Mouse (Mus musculus) gastrocnemius, adult 18-20 months (tissue): ENCODE results near the gene Fat3. TPM values are rescaled to one million over a fixed set of nuclear protein-coding genes. Genes with fewer than 3 reads are reported as not detected.

Source experiments
- DNase-seq: peaks from one replicate; pipeline ENCODE4 v3.0.0; 2021; ENCODE audit warnings: low spot score
- total RNA-seq, 2 experiments: library from RNA; stranded (reverse); gene quantifications; 2 replicates each; pipeline ENCODE4 v1.2.3; 2021

Gene Fat3
- total RNA-seq, 2 experiments from 2014 or later: 0.37 to 0.45 TPM

DNA sequence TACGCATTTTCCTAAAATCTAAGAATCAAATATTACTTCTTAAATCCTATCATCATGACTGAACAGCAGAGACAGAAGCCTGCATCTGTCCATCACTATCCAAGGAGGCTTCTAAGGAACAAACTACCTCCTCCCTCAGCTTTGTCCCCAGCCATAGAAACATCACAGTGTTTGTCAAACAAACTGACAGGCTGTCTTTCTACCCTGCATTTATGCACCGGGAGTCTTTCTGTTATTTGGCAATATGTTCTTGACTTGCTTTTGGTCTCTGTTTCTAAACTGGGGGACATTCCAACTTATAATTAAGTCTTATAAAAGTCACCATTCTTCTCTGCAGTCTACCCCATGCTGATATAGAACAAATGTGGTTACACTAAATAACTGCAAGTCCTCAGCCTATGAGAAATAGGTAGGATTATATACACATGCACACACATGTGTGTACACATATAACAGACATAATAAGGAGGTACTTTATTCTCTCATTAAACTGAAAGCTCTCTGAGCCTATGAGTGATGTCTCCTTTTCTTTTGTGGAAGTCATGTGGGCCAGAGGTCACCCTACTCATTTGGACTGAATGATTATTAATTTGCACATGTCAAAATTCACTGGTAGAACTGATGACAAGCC, 244.4 kb downstream of the Fat3 start:
- no peak for DNase-seq

DNA sequence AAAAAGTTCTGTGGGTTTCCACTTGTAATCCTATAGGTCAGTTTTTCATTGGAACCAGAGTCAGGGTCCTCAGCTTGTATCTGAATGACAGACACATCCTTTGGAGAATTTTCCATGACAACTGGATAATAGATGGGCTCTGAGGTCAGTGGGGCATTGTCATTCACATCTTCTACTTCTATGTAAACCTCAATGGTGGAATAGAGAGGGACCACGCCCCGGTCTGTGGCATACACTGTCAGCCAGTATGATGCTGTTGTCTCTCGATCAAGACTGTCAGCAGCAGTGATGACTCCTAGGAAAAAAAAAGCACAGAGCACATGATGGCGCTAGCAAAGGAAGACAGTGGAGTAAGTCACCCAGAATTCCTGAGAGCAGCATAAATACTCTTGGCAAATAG, 254.3 kb downstream of the Fat3 start:
- DNase-seq: no peak

DNA sequence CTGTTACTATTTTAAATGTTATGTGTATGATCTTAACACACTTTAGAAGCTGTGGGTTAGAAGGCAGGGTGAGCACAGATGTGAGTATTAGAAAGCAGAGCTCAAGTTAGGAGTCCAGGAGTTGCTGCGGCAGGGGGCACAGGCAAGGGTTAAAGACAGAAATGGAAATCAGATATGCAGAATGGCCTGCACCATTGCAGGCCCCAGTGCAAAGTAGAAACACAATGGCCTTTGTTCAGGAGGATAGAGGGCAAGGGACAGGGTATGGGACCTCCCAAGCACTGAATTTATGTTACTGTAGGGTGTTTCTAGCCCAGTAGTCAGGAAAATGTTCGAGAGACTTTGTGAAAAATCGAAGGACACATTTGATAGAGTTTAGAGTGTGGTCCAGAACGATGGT, 269.5 kb downstream of the Fat3 start:
- DNase-seq: no peak

DNA sequence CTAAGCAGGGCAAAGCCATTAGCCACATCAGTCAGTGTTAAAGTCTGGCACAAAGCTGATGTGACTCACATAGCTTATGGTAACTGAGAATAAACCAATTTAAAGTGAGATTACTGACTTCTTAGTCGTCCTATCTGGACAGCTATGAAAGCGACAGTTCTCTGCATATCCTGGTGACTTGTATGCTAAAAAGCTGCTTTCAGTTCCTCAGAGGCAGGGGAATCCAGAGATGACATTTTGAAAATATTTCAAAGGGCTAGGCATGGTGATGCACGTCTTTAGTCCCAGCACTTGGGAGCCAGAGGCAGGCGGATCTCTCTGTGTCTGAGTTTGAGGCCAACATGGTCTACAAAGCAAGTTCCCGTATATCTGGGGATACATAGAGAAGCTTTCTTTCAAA, 272.2 kb downstream of the Fat3 start:
- DNase-seq: no peak

DNA sequence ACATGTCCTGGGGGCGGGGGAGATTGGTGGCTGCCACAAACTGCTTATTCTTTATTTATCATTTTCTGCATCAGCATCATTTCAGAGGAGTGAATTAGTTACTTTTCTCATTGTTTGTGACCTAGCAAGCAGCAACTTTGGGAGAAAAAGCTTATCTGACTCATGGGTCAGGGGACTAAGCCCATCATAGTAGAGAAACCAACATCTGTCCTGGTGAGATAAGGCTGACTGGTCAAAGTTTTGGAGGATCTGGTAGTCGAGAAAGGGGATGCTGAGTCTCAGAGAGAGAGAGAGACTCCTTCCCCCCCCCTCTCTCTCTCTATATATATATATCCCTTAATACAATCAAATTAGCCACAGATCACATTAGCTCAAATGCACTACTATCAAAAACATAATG, 273.7 kb downstream of the Fat3 start:
- no peak for DNase-seq

DNA sequence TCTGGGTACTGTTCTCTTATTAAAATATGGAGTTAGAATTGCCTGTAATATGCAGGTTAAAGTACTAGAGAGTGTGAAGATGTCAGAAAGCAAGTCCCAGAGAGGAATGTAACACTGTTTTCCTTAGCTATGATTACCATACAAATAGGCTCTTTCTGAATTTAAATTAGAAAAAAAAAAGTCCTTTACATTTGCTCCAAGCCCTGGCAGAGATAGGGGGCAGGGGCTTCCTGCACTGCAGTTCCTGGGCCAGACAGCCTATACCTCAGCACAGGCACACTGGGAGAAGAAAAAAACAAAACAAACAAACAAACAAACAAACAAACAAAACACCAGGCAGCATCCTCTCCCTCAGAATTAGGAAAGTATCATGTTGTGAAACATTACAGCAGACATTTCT, 274.5 kb downstream of the Fat3 start:
- no peak for DNase-seq

DNA sequence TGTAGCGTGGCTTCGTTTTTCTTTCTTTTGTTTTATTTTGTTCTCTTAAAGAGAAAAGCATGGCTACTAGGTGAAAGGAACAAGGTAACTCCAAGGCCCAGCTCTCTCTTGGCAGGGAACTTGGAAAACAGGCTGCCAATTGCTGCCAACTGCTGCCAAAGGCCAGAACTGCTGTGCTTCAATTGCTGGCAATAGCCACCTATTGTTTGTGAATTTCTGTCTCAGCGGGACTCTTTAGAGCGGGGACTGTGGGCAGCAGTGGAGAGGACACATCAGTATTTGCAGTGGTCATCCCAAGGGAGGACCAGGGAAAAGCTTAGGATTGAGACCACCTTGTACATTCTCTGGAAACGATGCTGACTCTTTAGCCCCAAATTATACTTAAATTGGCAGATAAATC, 279.2 kb downstream of the Fat3 start:
- DNase-seq: peak; percentile 5

DNA sequence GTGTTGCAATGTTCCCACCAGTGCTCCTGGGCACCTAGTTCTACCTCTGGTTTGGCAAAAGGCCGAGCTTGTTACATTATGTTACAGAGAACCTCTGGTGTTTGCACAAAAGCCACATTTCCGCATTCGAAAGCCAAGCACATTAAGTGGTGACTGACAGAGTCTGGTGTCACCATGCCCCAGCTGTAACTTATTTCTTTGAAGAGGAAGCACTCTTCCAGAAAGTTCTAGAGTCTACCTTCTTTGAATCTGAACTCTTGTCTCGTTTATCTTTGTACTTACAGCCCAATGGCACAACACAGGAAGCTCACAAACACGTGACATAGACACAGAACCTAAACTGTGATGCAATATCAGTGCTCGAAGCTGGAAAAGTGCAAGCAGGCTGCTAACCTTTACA, 284.9 kb downstream of the Fat3 start:
- no peak for DNase-seq

DNA sequence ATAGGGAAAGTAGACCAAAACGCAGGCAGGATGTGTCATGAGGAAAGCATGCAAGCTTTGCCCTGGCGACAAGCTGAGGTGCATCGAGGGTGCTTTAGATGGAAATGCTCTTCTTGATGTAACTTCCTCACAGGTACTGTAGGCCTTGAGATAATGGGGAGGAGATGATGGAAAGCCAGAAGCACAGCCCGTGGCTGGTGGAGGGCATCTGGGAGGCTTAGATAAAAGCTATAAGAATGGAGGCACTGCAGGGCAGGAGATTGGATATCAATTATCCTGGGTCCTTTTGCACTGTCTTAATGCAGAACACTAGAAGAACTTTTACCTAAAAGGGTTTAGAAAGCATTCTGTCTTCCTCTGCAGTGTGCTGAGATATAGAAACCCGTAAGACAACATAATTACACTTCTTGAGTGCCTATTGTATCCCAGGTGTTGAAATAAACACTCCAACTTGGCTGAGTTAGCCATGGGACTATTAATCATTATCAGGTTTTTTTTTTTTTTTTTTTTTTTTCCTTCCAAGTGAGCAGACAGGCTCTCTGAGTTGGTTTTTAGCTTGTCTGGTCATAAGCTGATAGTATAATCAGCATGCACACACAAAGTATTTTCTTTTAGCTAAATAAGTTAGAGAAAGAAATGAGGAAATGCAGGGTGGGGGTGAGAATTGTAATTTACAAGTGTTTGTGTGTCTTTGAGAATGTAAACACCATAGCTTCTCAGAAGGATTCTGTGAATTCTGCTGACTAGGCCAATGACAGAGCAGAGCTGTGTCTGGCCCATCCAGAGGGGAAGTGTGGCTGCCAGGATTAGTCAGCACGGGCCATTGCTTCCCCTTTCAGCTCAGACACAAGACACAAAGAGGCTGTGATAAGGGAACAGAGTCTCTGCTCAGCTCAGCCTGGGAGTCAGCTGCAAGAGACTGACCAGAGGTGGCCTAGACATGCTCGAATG, 286.1 kb downstream of the Fat3 start:
- peak; percentile 14 for DNase-seq

DNA sequence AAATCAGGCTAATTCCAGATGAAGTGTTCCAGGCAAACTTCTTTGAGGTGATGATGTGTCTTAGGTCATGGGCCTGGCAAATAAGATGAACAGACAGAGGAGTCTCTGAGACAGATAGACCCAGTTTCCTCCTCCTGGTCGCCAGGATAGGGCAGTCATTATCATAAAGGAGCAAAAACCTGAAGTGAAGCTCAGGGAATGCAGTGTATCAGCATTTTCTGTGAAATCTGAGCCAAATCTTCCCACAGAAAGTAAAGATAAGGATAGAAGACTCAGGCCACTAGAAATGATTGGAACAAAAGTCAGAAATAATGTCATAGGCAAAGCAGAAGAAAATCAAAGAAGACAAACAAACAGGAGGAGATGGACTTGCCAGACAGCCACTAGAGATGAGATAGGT, 287.8 kb downstream of the Fat3 start:
- no peak for DNase-seq

DNA sequence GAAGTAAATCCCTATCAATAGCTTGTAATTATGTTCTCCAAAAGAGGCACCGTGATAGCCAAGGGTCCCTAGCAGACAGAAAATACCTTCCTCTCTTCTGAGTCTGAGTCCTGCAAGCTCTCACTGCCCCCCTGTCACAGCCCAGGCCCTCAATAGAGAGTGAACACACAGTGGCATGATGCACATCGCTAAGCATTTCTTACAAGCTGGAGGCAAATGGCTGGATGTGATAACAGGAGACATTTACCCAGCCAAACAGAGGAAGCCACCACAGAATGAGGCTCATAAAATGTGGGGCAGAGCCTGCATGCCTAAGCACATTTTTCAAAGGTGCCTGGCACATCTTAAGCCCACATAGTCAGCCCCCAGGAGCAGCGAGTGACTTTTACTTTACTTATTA, 288.5 kb downstream of the Fat3 start:
- no peak for DNase-seq

DNA sequence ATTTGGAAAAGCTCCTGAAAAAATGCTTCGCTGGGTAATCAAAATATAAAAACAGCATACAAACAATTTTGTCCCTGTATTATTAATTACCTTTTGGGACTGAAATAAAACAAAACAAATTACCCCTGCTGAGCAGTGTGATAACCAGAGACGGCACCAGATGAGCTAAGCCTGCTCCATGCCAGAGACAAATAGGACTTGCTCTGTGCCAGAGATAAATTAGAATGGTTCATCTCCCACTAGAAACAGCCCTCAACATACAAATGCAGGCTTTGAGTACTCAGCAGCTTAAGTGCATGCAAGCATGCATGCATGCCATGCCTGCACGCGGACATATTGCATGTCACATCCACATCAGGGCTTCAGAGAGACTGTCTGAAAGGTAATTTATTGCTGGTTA, 288.9 kb downstream of the Fat3 start:
- DNase-seq: no peak

DNA sequence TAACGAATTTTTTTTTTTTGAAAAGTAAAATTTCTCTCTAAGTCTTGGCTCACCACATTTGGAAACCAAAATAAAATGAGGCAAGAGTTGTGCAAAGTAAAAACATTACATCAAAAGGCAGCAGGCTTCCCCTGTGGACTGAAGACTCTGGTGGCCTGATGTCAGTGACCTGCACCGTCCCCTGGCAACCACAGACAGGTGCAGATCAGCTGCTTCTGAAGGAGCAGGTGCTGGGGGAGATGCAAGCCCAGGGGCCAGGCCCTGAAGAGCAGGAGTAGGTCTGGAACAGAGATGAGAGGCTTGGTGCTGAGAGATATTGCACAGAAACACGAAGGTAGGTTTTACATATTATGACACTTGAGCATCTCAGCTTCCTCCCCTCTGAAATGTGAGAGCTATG, 289.6 kb downstream of the Fat3 start:
- no peak for DNase-seq

DNA sequence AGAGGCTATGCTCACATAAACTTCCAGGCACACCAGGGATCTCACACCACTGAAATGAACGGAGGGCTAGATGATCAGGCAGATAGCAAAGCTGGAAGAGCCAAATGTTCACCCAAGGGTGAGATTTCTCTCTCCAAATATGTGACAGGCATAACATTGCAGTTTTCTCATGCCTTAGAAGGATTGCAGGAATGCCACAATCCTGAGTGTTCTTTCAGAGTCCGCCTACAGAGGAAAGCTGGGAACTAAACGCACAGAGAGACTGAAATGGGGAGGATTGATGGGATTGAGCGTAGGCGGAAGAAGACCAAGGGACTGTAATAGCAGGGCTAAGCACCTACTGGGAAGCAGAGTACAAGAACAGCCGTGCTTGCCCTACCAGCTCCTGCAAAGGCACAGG, 298.8 kb downstream of the Fat3 start:
- no peak for DNase-seq

DNA sequence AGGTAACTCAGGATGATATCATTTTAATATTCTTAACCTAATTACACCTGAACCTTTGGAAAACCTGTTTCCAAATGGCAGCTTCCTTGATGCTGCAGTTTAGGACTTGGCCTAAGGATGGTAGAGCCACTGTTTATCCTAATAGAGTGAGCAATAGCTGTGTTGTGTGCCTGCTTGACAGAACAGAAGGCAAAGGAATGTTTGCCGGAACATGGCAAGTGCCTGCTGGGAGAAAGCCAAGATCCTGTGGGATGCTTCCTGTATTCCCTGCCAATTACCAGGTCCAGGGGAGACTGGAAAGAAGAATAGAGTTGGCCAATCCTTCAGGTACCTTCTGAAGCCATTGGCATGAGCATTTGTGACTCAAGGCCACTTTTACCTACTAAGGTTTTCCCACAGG, 300.1 kb downstream of the Fat3 start:
- DNase-seq: no peak

DNA sequence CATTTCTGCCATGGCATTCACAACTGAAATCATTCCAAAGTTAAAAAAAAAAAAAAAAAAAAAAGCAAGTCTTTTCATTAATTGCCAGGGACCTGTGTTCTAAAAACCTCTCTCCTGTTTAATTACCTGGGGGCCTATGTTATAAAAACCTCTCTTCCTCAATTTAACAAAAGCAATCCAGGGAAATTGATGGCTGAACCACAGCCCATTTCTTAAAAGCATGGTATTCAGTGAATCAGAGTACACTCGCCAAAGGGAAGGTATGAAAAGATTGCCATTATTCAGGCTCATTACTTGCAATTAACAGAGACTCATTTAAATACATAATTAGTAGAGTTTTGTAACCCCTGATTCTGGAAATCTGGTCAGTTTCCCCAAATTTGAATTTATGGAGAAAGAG, 314.6 kb downstream of the Fat3 start:
- DNase-seq: no peak

DNA sequence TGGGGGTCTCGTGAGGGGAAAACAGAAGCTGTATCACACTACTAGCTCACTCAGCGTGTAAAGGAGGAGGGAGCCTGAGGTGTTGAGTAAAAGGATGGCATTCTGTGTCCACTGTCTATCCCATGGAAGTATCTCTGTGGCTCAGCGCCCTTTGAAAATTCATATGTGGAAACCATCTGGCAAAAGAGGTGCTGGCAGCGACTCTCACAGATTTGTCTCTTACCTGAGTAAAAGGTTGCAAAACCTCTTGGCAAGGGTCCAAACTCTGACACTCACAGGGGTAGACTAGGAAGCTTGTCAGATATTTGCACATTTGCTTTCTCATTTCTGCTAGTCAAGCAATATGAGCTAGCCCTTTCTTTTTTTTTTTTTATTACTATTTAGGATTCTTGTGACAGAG, 331.8 kb downstream of the Fat3 start:
- no peak for DNase-seq

DNA sequence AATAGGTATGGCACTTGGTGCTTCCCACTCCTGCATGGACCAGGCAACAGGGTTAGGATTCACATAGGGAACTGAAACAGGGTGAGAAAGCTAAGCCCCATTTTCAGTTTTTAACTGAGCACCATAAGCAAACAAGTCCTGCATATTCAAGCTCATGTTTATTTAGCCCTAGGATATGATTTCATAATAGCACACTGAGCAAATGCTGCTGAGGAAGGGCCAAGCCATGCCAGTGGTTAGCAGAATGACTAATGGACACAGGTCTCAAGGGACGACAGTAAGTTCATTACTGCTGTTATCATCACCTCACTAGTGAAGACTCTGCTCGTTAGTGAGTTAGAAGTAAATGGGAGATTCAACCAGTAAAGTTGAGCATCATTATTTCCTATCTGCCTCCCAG, 333.0 kb downstream of the Fat3 start:
- DNase-seq: no peak

DNA sequence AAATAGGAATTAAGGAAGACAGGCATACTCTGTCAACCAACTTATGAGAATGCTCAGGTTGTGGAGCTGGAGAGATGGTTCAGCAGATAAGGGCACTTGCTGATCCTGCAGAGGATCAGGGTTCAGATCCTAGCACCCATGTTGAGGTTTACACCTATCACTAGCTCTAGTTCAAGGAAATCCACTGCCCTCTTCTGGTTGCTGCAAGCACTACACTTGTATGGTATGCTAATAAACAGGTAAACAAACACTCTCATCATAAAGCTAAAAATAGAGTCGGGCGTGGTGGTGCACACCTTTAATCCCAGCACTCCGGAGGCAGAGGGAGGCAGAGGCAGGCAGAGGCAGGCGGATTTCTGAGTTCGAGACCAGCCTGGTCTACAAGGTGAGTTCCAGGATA, 341.7 kb downstream of the Fat3 start:
- DNase-seq: no peak

DNA sequence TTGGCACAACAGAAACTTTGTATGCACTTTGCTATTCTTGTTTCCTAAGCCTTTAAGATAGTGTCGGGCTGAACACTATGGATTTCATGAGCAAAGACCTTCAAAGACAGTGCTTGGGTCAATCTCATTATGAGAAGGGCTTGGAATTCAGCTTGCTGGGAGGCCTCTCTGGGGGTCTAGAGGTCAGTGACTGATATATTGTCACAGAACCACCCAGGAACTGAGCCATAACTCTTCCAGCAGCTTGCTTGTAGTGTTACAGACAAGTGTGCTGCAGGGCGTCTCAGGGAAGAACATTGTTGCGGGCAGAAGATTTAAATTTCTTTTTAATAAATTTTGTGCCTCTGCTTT, 347.5 kb downstream of the Fat3 start:
- no peak for DNase-seq

DNA sequence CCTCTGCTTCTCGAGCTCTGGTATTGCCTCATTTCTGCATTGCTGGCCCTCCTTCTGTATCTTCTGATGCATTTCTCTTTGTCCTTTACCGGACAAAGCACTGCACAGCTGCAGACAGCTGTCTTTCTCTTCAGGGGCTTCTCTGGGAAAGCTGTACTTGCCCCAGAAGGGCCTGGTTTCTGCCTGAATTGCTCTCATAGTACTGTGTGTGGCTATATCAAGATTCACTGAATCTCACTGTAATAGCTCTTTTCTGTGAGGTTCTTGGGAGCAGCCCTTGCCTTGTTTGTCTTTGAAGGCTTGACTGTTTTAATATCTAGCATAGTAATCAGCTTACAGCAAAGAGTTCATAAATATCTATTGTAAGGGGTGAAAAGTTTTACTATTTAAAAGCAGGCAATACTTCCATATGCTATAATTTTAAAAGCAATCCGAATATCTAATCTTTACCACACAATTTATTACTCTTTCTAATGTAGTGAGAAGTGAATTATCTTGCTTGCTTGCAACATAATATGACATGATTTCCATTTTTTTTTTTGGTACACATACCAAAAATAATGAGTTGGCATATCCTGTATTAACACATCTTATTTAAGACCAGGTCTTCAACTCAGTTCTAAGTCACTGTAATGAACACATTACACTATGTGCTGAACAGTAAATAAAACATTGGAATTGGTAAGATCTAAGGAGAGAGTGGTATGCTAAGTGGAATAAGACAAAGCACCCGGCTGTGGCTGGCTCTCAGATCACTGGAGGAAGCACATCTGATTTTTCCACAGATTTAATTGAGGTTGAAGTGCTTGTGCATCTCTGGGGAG, 348.1 kb downstream of the Fat3 start:
- DNase-seq: no peak

DNA sequence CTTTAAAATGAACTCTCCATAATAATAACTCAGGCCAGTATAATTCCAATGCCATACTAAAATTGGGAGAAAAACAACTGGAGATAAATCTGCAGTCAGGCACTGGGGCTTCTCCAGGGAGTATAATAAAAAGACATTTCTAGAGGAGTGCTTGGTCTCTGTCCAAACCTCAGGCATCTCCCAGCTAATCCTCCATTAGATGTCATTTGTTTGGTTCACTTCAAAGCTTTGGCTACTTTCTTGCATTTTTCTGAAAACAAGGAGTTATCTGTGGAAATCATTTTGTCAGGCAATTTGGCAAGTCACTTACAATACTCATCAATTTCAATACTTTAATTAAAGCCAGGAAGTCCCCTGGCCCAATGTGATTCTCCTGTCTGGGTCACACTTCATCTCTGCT, 351.0 kb downstream of the Fat3 start:
- DNase-seq: no peak
